Mouse (Mus musculus): ENCODE measurements around the gene Skap2.

GRCm38 (mm10) chr6:51987999-51988398, 24.4 kb downstream of the Skap2 start:
- TF ChIP-seq CTCF (IDR thresholded peaks at IDR 0.05; ENCODE audit: borderline replicate concordance, extremely low read depth, insufficient read depth, insufficient read length) (no peak), POLR2A (IDR thresholded peaks at IDR 0.05; ENCODE audit: borderline replicate concordance, extremely low read depth, insufficient read depth, insufficient read length, poor library complexity, severe bottlenecking) (no peak)

All from brain, embryonic 14.5 days (tissue).